In genomic region chr4:120242783-120243262, GRCm38 (mm10) we compare ENCODE assay signal across 9 mouse cellular contexts. TPM values are rescaled to one million over a fixed set of nuclear protein-coding genes. Genes with fewer than 3 reads are reported as not detected.
A peak's percentile ranks its signal among the peaks of the same experiment; 100 is the strongest.
DNase-seq lines count a peak whose midpoint lies in the region; ATAC-seq lines count a peak whose summit lies in the region.
"Had no signal": no experiment of that assay in that cellular context is flagged by ENCODE, and none has a peak within 500 bp of the region (broad histone marks: within the 10 kb centered on the region; RNA-seq: fewer than 3 reads in every experiment).

No protein-coding gene starts in this region.

- H3K9me3 ChIP-seq in stomach, embryonic 14.5 days (ENCODE audit: control insufficient read depth, low read depth, low read length) = no peaks in the 10 kb centered on the region

- 4% methylated on average over 10 of the region's 10 CpGs for WGBS in stomach, embryonic 14.5 days

- ATAC-seq in stomach, embryonic 14.5 days (ENCODE audit: insufficient number of reproducible peaks, insufficient read depth, low FRiP score, low read depth) = 0 out of 2 replicates have a peak, but pooled peaks have one; percentile 5
- no peak for ATAC-seq in megakaryocyte, adult 5-6 weeks (ENCODE audit: poor library complexity, severe bottlenecking)

- no peak overlapping the region for H3K4me2 ChIP-seq in stomach, embryonic 14.5 days (replicated peaks; ENCODE audit: low read depth, low read length)

- no peaks in the 10 kb centered on the region for H3K4me1 ChIP-seq in stomach, embryonic 14.5 days (ENCODE audit: control insufficient read depth, insufficient read depth, low read length)

- no peaks in the 10 kb centered on the region for H3K27me3 ChIP-seq in stomach, embryonic 14.5 days (ENCODE audit: control insufficient read depth, insufficient read depth, low read length)

- no peak overlapping the region for H3K27ac ChIP-seq in stomach, embryonic 14.5 days (ENCODE audit: low read length)

- no peaks in the 10 kb centered on the region for H3K36me3 ChIP-seq in stomach, embryonic 14.5 days (ENCODE audit: control insufficient read depth, insufficient read depth, low read length)

- DNase-seq in gastrocnemius, postnatal 10 days = peak; percentile 40
- no peak for DNase-seq in gastrocnemius, adult 8-10 months (ENCODE audit: low spot score in 2 of 2)
- peak; percentile 73 for DNase-seq in cerebellum, adult 9-10 months
- peak; percentile 84 to 86 for DNase-seq in frontal cortex, postnatal 10 days (ENCODE audit: low spot score in 2 of 2)
- peak; percentile 84 for DNase-seq in layer of hippocampus, adult 9-11 months
- DNase-seq in lung, postnatal 36 days = peak; percentile 73

- H3K9ac ChIP-seq in stomach, embryonic 14.5 days (replicated peaks; ENCODE audit: low read depth, low read length) = no peak overlapping the region

- no peak overlapping the region for H3K4me3 ChIP-seq in stomach, embryonic 14.5 days (ENCODE audit: low read depth, low read length)

RNA-seq across cellular contexts. Expression of gene Foxo6, which starts 44.3 kb away (rescaled TPM):
- 10 to 100 TPM; 11.9 to 12.5 TPM for total RNA-seq in gastrocnemius, postnatal 10 days (2021)
- 1 to 10 TPM; 2.8 to 4.6 (median 3.9) TPM for total RNA-seq in gastrocnemius, adult 8-10 months (2022)
- 0.12 and 0.38 TPM in 2 replicates for polyA plus RNA-seq in stomach, embryonic 14.5 days (2014; fragmentation: Nextera tagmentation; extraction: Ambion mirVana)
- total RNA-seq in megakaryocyte, adult 5-6 weeks (2015) = not detected in 2 replicates
- total RNA-seq in megakaryocyte, adult 5-6 weeks (2017) = not detected in 2 replicates
- total RNA-seq: CH12.LX had no signal

Comparison
In these comparisons a context has a peak if more than half of its experiments do, and no peak if none do; other contexts are left out.
1. DNase-seq: peak in gastrocnemius, postnatal 10 days (single experiment), cerebellum, adult 9-10 months (single experiment), frontal cortex, postnatal 10 days (2 of 2), layer of hippocampus, adult 9-11 months (single experiment) and lung, postnatal 36 days (single experiment); none in gastrocnemius, adult 8-10 months (0 of 2).